Mouse (Mus musculus) cortical plate, adult 2 months (tissue): Measurements from ENCODE around the gene Umad1. TPM values are rescaled to one million over a fixed set of nuclear protein-coding genes. Genes with fewer than 3 reads are reported as not detected.

Experiments
- H3K27ac ChIP-seq: fragments of 200-500 bp; 2 replicates; pipeline ENCODE4 v1.5.1; 2012; ENCODE audit warnings: low read length, control low read depth, inconsistent platforms; ENCODE audit not compliant: insufficient read depth
- H3K4me1 ChIP-seq: fragments of 200-500 bp; 2 replicates; pipeline ENCODE4 v1.6.1; 2011; ENCODE audit warnings: low read length; ENCODE audit not compliant: control insufficient read depth, insufficient read depth
- H3K4me3 ChIP-seq: fragments of 200-500 bp; 2 replicates; pipeline ENCODE4 v1.5.1; 2011; ENCODE audit warnings: mild to moderate bottlenecking, low read length, control low read depth; ENCODE audit not compliant: insufficient read depth
- CTCF ChIP-seq: fragments of 200-500 bp; IDR thresholded peaks from 2 replicates; pipeline ENCODE4 v1.5.1; 2011; ENCODE audit warnings: mild to moderate bottlenecking, control low read depth, low read length; ENCODE audit not compliant: insufficient read depth; ENCODE audit errors: extremely low read depth
- POLR2A ChIP-seq: fragments of 200-500 bp; IDR thresholded peaks from 2 replicates; pipeline ENCODE4 v1.6.1; 2011; ENCODE audit warnings: mild to moderate bottlenecking, low read length, control low read depth; ENCODE audit not compliant: insufficient read depth; ENCODE audit errors: extremely low read depth
- polyA plus RNA-seq: library from polyadenylated mRNA; depleted of rRNA; stranded (reverse); fragments of >200 nt; gene quantifications from 2 replicates; pipeline ENCODE4 v1.2.3, GENCODE M21; 2012

Gene Umad1
- polyA plus RNA-seq, 1 experiment: 40.2 TPM

DNA sequence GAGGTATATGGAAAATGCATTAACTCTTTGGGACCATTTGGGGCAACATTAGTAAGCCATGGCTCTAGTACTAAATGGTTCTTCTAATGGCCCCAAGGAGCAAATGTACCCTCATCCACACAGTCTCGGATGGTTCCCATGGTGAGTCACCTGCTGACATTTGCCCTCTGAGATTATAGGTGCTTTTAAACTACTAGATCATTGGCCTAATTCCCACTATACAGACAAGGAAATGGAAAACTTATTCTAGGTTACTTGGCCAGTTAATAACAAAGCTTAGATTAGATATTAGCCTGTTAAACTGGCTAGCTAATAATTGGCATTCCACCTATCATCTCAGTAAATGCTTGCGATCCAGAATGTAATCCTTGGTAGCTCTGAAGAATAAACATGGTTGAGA is 203.4 kb downstream of the Umad1 start:
- Histone ChIP-seq H3K27ac (no peak overlapping the region), H3K4me1 (no peaks in the 10 kb centered on the region), H3K4me3 (no peak overlapping the region)
- no peak for TF ChIP-seq CTCF
- no peak for TF ChIP-seq POLR2A

DNA sequence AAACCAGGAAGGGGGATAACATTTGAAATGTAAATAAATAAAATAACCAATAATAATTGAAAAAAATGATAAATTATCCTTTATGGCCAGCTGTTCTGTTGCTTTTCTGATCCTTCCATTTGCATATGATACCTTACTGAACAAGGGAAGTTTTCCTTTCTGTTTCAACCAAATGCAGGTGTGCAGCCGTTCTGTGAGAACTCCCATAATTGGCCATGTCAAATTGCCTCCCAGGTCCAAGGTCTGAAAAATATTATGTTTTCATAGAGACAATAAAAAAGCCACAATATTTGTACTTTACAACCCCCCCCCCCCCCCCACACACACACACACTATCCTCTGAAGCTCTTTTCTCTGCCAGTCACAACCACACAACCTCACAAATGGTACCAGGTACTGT is 206.3 kb downstream of the Umad1 start:
- Histone ChIP-seq H3K4me1 (no peaks in the 10 kb centered on the region), H3K4me3 (no peak overlapping the region), H3K27ac (no peak overlapping the region)
- no peak for TF ChIP-seq CTCF
- no peak for TF ChIP-seq POLR2A

DNA sequence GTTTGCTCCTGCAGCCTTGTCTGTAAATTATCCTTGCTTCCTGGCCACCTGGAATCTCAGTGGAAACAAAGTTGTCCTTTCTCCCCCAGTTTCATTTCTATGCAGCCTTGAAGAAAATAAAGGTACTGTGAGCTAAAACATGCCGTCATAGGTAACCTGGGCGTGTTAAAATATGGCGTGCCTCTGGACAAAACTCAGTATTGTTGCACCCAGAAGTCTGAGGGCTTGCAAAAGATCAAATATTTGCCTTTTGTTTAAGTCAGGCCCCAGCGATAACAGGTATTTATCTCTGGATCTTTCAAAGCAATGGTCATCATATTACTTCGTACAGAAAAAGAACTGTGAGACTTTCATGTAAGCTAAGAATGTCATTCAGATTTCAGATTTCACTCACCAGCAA is 206.9 kb downstream of the Umad1 start:
- no peak for TF ChIP-seq CTCF
- no peak for TF ChIP-seq POLR2A
- Histone ChIP-seq H3K4me3 (no peak overlapping the region), H3K27ac (no peak overlapping the region), H3K4me1 (no peaks in the 10 kb centered on the region)

DNA sequence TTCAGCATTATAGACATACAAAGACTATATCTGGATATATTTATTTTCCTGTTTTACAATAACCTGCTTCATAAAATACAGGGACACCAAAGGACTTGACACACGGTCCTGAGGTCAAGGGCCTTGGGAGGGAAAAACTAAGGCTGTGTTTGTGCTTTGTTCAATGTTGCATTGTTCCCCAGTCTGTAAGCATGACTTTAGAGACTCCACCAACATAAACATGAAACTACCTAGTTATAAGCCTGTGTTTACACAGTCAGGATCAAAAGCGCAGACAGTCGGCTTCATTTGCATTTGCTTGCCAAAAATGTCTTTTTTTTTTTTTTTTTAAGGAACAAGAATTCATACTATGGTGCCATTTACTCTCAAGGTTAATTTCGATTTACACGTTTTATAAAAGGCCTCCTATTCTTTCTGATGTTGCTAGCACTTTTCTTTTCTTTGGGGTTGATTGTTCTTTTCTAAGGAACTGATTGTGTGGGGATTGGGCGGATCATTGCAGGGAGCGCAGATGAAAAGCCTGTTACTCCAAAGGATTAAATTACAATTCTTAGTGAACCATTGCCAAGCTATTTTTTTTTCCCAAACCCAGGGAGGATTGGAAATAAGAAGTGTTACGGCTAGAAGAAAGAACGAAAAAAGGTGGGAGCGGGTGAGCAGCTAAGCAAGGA is 208.7 kb downstream of the Umad1 start:
- H3K27ac ChIP-seq: peak overlapping the region; percentile 46
- TF ChIP-seq CTCF (no peak), POLR2A (no peak)

DNA sequence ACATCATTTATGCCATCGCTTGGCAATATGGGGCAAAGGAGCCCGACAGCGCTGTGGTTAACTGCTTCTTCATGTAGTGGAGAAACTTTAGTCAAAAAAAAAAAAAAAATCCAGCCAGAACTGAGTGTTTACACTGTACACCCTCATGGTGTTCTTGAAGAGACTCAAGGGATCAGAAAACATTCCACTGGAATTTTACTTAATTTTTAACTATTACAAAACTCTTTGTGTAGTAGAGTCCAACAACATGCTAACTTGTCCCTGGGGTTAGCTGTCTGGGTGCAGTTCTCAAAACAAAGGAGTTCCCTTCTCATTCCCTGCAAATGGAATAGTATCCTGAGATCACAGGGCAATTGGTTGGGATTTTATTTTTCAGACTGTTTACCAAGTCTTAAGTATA is 210.8 kb downstream of the Umad1 start:
- Histone ChIP-seq H3K4me3 (no peak overlapping the region), H3K4me1 (no peaks in the 10 kb centered on the region), H3K27ac (no peak overlapping the region)
- TF ChIP-seq POLR2A: no peak

More for the DNA sequence above, 208.7 kb downstream of the Umad1 start:
- Histone ChIP-seq H3K4me1 (no peaks in the 10 kb centered on the region), H3K4me3 (no peak overlapping the region)

DNA sequence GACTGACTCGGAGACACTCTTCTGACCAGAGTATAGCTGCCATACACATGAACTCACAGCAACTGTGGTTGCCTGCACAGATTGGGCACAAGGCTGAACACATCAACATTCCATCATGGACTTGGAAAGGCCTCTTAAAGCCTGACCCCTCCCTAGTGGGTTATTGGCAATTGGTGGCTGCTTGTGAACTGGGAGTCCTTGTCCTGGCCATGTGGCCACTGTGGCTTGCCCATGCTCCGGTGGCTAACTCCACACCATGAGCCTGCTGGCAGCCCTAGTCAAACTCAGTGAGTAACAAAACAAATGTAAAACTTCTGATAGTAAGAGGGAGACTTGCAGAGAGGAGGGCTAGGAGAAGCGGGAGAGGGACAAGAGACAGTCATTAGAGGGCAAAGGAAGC is 213.0 kb downstream of the Umad1 start:
- Histone ChIP-seq H3K4me3 (no peak overlapping the region), H3K4me1 (no peaks in the 10 kb centered on the region), H3K27ac (no peak overlapping the region)
- TF ChIP-seq CTCF (no peak), POLR2A (no peak)

DNA sequence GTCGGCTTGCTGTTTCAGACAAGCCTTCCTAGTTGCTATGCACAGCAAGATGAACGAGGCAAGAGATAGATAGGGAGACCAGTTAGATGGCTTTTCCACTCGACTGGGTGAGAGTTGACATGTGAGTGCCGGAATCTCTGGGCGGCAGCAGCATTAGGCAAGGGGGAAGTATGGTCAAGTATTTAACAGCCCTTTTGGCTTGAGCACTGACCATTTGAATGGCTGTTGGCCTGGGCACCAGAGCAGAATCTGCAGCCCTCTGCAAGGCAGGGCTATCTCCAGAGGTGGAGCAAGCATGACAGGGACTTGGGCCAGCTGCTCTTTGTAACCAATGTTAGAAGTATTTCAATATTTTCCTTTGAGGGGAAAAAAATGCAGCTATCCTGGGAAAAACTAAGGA is 213.8 kb downstream of the Umad1 start:
- Histone ChIP-seq H3K4me1 (no peaks in the 10 kb centered on the region), H3K27ac (no peak overlapping the region)
- TF ChIP-seq POLR2A (no peak), CTCF (no peak)

DNA sequence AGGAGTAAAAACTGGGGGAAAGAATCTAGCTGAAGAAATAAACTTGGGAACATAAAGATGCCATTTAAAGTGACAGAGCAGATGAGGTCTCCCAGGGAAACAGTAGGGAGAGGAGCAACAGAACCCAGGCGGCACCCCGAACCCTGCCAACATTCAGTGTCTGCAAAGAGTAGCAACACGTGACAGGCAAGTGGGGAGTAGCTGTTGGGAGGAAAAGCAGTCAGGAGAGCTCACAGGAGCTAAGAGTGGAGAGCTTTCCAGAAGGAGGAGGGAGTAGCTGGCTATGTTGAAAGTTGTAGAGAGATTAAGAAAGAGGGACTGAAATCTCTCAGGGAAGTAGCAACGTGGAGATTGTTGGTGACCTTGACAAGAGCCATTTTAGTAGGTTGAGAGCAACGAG is 214.4 kb downstream of the Umad1 start:
- H3K4me3 ChIP-seq: no peak overlapping the region
- TF ChIP-seq CTCF (no peak), POLR2A (no peak)
- no peak overlapping the region for H3K27ac ChIP-seq
- H3K4me1 ChIP-seq: no peaks in the 10 kb centered on the region

More for the DNA sequence above, 213.8 kb downstream of the Umad1 start:
- H3K4me3 ChIP-seq: no peak overlapping the region

DNA sequence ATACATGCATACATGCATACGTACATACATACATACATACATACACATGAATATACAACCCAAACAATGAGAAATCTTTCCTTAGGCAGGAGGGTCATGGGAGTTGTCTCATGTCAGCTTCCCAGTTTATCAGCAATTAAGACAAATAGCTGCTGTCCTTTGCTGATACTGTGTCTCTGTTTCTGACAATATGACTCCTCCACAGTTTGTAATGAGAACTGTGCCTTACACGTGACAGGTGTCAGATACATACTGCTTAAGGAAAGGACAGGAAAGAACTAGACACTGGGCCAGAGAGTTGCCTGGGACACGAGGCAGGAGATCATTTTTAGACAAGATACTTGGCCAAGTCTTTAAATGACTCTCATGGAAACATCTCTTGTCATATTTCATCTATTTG is 215.2 kb downstream of the Umad1 start:
- H3K4me3 ChIP-seq: no peak overlapping the region
- no peak overlapping the region for H3K27ac ChIP-seq
- H3K4me1 ChIP-seq: no peaks in the 10 kb centered on the region
- TF ChIP-seq POLR2A (no peak), CTCF (no peak)

DNA sequence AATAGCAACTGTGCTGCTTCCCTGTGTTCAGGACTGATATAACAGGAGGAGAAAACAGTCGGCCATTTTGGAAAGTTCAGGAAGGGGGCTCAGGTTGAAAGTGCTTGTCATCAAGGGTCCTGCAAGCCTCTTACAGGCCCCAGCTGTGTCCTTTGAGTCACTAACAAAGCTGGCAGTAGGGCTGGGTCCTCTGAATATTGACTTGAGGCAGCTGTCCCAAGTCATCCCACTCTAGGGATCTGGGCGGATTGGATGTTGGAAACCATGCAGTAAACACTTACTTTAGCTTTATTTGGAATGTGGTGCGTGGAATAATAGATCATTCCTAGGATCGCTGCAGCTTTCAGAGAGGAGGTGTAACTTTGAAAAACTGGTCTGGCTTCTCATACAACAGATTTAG is 215.7 kb downstream of the Umad1 start:
- no peak overlapping the region for H3K4me3 ChIP-seq
- H3K4me1 ChIP-seq: no peaks in the 10 kb centered on the region
- TF ChIP-seq POLR2A (no peak), CTCF (no peak)
- H3K27ac ChIP-seq: no peak overlapping the region
